Mouse (Mus musculus): ENCODE results near the gene Peg3. TPM values are rescaled to one million over a fixed set of nuclear protein-coding genes. Genes with fewer than 3 reads are reported as not detected.

Gene Peg3
- polyA plus RNA-seq, 1 experiment from 2014 or later, result 181 TPM

GRCm38 (mm10) chr7:6729061-6729817, 992 bp downstream of the Peg3 start:
- peaks cover 2% of the 10 kb centered on the region; the same call in 1 of the 2 replicates for H3K36me3 ChIP-seq (ENCODE audit: control insufficient read depth, insufficient read depth, low read length)

GRCm38 (mm10) chr7:6728263-6728931, 1.8 kb downstream of the Peg3 start:
- peak; percentile 76 for DNase-seq (ENCODE audit: low spot score)
- whole genome bisulfite sequencing, result 50% methylated on average over 19 of the region's 19 CpGs
- Histone ChIP-seq H3K9me3 (ENCODE audit: control insufficient read depth, low read length) (peaks cover 34% of the 10 kb centered on the region), H3K27me3 (replicated peaks; ENCODE audit: control insufficient read depth, insufficient read depth, low read length) (no peaks in the 10 kb centered on the region), H3K36me3 (ENCODE audit: control insufficient read depth, insufficient read depth, low read length) (peaks cover 2% of the 10 kb centered on the region; the same call in 1 of the 2 replicates), H3K4me1 (replicated peaks; ENCODE audit: control insufficient read depth, insufficient read depth, low read length) (no peaks in the 10 kb centered on the region), H3K4me2 (peak overlapping the region; percentile 60), H3K27ac (ENCODE audit: low read depth, low read length) (peak overlapping the region; percentile 86; the same call in 1 of the 2 replicates), H3K4me3 (ENCODE audit: low read depth, low read length) (peak overlapping the region; percentile 68), H3K9ac (ENCODE audit: low read depth, low read length) (no peak overlapping the region)
- ATAC-seq (replicated peaks; ENCODE audit: low FRiP score), result peak; percentile 83

More at GRCm38 (mm10) chr7:6729061-6729817, 992 bp downstream of the Peg3 start:
- DNase-seq (ENCODE audit: low spot score) (peak; percentile 82), ATAC-seq (replicated peaks; ENCODE audit: low FRiP score) (peak; percentile 50)
- H3K27me3 ChIP-seq (replicated peaks; ENCODE audit: control insufficient read depth, insufficient read depth, low read length), result no peaks in the 10 kb centered on the region
- peak overlapping the region; percentile 68 for H3K4me3 ChIP-seq (ENCODE audit: low read depth, low read length)
- H3K4me2 ChIP-seq, result peak overlapping the region; percentile 66
- peak overlapping the region; percentile 86 for H3K27ac ChIP-seq (ENCODE audit: low read depth, low read length)
- peaks cover 34% of the 10 kb centered on the region for H3K9me3 ChIP-seq (ENCODE audit: control insufficient read depth, low read length)
- peak overlapping the region; percentile 61 for H3K9ac ChIP-seq (ENCODE audit: low read depth, low read length)
- WGBS, result 49% methylated on average over 37 of the region's 37 CpGs
- H3K4me1 ChIP-seq (replicated peaks; ENCODE audit: control insufficient read depth, insufficient read depth, low read length), result no peaks in the 10 kb centered on the region

GRCm38 (mm10) chr7:6727351-6728121, 2.7 kb downstream of the Peg3 start:
- DNase-seq (ENCODE audit: low spot score) (peak; percentile 43), ATAC-seq (replicated peaks; ENCODE audit: low FRiP score) (peak; percentile 45)
- peak overlapping the region; percentile 60 for H3K4me2 ChIP-seq
- no peaks in the 10 kb centered on the region for H3K27me3 ChIP-seq (replicated peaks; ENCODE audit: control insufficient read depth, insufficient read depth, low read length)
- peaks cover 34% of the 10 kb centered on the region for H3K9me3 ChIP-seq (ENCODE audit: control insufficient read depth, low read length)
- H3K4me1 ChIP-seq (replicated peaks; ENCODE audit: control insufficient read depth, insufficient read depth, low read length), result no peaks in the 10 kb centered on the region
- H3K9ac ChIP-seq (ENCODE audit: low read depth, low read length), result no peak overlapping the region
- H3K4me3 ChIP-seq (ENCODE audit: low read depth, low read length), result peak overlapping the region; percentile 68
- H3K27ac ChIP-seq (ENCODE audit: low read depth, low read length), result peak overlapping the region; percentile 74; the same call in 1 of the 2 replicates
- H3K36me3 ChIP-seq (ENCODE audit: control insufficient read depth, insufficient read depth, low read length), result peaks cover 2% of the 10 kb centered on the region; the same call in 1 of the 2 replicates
- 55% methylated on average over 19 of the region's 19 CpGs for WGBS

- ATAC-seq (replicated peaks; ENCODE audit: low FRiP score), result no peak
- H3K36me3 ChIP-seq (ENCODE audit: control insufficient read depth, insufficient read depth, low read length), result peaks cover 15% of the 10 kb centered on the region
- H3K27me3 ChIP-seq (replicated peaks; ENCODE audit: control insufficient read depth, insufficient read depth, low read length), result no peaks in the 10 kb centered on the region
- DNase-seq (ENCODE audit: low spot score), result no peak
- no peaks in the 10 kb centered on the region for H3K4me1 ChIP-seq (replicated peaks; ENCODE audit: control insufficient read depth, insufficient read depth, low read length)
- H3K27ac ChIP-seq (ENCODE audit: low read depth, low read length), result no peak overlapping the region
- no peak overlapping the region for H3K4me3 ChIP-seq (ENCODE audit: low read depth, low read length)
- H3K9me3 ChIP-seq (ENCODE audit: control insufficient read depth, low read length), result no peaks in the 10 kb centered on the region; the same call in 1 of the 2 replicates
- no peak overlapping the region for H3K4me2 ChIP-seq
- H3K9ac ChIP-seq (ENCODE audit: low read depth, low read length), result no peak overlapping the region
- WGBS, result 90% methylated on average over 15 of the region's 15 CpGs
Observed at GRCm38 (mm10) chr7:6709396-6709795, 20.8 kb downstream of the Peg3 start.

GRCm38 (mm10) chr7:6708451-6709180, 21.6 kb downstream of the Peg3 start:
- no peak overlapping the region for H3K4me2 ChIP-seq
- H3K27me3 ChIP-seq (replicated peaks; ENCODE audit: control insufficient read depth, insufficient read depth, low read length), result no peaks in the 10 kb centered on the region
- DNase-seq (ENCODE audit: low spot score) (no peak), ATAC-seq (replicated peaks; ENCODE audit: low FRiP score) (no peak)
- no peak overlapping the region for H3K4me3 ChIP-seq (ENCODE audit: low read depth, low read length)
- H3K9ac ChIP-seq (ENCODE audit: low read depth, low read length), result no peak overlapping the region
- no peak overlapping the region for H3K27ac ChIP-seq (ENCODE audit: low read depth, low read length)
- H3K36me3 ChIP-seq (ENCODE audit: control insufficient read depth, insufficient read depth, low read length), result peaks cover 15% of the 10 kb centered on the region
- WGBS, result 85% methylated on average over 17 of the region's 17 CpGs
- no peaks in the 10 kb centered on the region for H3K4me1 ChIP-seq (replicated peaks; ENCODE audit: control insufficient read depth, insufficient read depth, low read length)
- no peaks in the 10 kb centered on the region; the same call in 1 of the 2 replicates for H3K9me3 ChIP-seq (ENCODE audit: control insufficient read depth, low read length)

GRCm38 (mm10) chr7:6707416-6708015, 22.7 kb downstream of the Peg3 start:
- peaks cover 15% of the 10 kb centered on the region for H3K36me3 ChIP-seq (ENCODE audit: control insufficient read depth, insufficient read depth, low read length)
- DNase-seq (ENCODE audit: low spot score) (no peak), ATAC-seq (replicated peaks; ENCODE audit: low FRiP score) (no peak)
- 93% methylated on average over 23 of the region's 23 CpGs for WGBS
- H3K27me3 ChIP-seq (replicated peaks; ENCODE audit: control insufficient read depth, insufficient read depth, low read length), result no peaks in the 10 kb centered on the region
- H3K4me3 ChIP-seq (ENCODE audit: low read depth, low read length), result no peak overlapping the region
- no peaks in the 10 kb centered on the region; the same call in 1 of the 2 replicates for H3K9me3 ChIP-seq (ENCODE audit: control insufficient read depth, low read length)
- no peak overlapping the region for H3K4me2 ChIP-seq
- no peak overlapping the region for H3K27ac ChIP-seq (ENCODE audit: low read depth, low read length)
- H3K9ac ChIP-seq (ENCODE audit: low read depth, low read length), result no peak overlapping the region
- H3K4me1 ChIP-seq (replicated peaks; ENCODE audit: control insufficient read depth, insufficient read depth, low read length), result no peaks in the 10 kb centered on the region

- DNase-seq (ENCODE audit: low spot score) (no peak), ATAC-seq (replicated peaks; ENCODE audit: low FRiP score) (no peak)
- H3K4me1 ChIP-seq (replicated peaks; ENCODE audit: control insufficient read depth, insufficient read depth, low read length), result no peaks in the 10 kb centered on the region
- WGBS, result 74% methylated on average over 3 of the region's 3 CpGs
- no peaks in the 10 kb centered on the region for H3K9me3 ChIP-seq (ENCODE audit: control insufficient read depth, low read length)
- no peak overlapping the region for H3K9ac ChIP-seq (ENCODE audit: low read depth, low read length)
- H3K27ac ChIP-seq (ENCODE audit: low read depth, low read length), result no peak overlapping the region
- H3K27me3 ChIP-seq (replicated peaks; ENCODE audit: control insufficient read depth, insufficient read depth, low read length), result no peaks in the 10 kb centered on the region
- H3K4me2 ChIP-seq, result no peak overlapping the region
- H3K4me3 ChIP-seq (ENCODE audit: low read depth, low read length), result no peak overlapping the region
- H3K36me3 ChIP-seq (ENCODE audit: control insufficient read depth, insufficient read depth, low read length), result no peaks in the 10 kb centered on the region
Observed at GRCm38 (mm10) chr7:6699230-6699629, 31.0 kb downstream of the Peg3 start.
